Mouse (Mus musculus) hindbrain, embryonic 10.5 days (tissue): ENCODE results near the gene Fbxl2. TPM values are rescaled to one million over a fixed set of nuclear protein-coding genes. Genes with fewer than 3 reads are reported as not detected.

ENCODE experiments used
- DNase-seq: peaks from one replicate; pipeline ENCODE4 v3.0.0-alpha.2; 2017; ENCODE audit warnings: low spot score
- H3K27ac ChIP-seq: fragments of 300-500 bp; sonication (generic); 2 replicates; pipeline ENCODE4 v1.5.1; 2016; ENCODE audit warnings: mild to moderate bottlenecking, moderate library complexity
- H3K27me3 ChIP-seq: fragments of 300-500 bp; sonication (generic); 2 replicates; pipeline ENCODE4 v1.6.1; 2016; ENCODE audit warnings: mild to moderate bottlenecking; ENCODE audit not compliant: poor library complexity, insufficient read depth, severe bottlenecking
- H3K36me3 ChIP-seq: fragments of 300-500 bp; sonication (generic); 2 replicates; pipeline ENCODE4 v1.6.1; 2016; ENCODE audit warnings: mild to moderate bottlenecking, moderate library complexity
- H3K4me1 ChIP-seq: fragments of 300-500 bp; sonication (generic); replicated peaks from 2 replicates; pipeline ENCODE4 v1.6.1; 2016; ENCODE audit warnings: mild to moderate bottlenecking
- H3K4me3 ChIP-seq: fragments of 300-500 bp; sonication (generic); 2 replicates; pipeline ENCODE4 v1.5.1; 2016; ENCODE audit warnings: mild to moderate bottlenecking, moderate library complexity
- H3K9me3 ChIP-seq: fragments of 300-500 bp; sonication (generic); 2 replicates; pipeline ENCODE4 v1.6.1; 2016; ENCODE audit warnings: mild to moderate bottlenecking, moderate library complexity
- WGBS: fragments of 180-500 bp; shearing (Covaris S2); methylation state at CpG from one replicate; pipeline ENCODE4 v1.1.7; 2016; 5-methylcytosine and 5-hydroxymethylcytosine counted together
- polyA plus RNA-seq: library from polyadenylated mRNA; unstranded; fragments of >200 nt; fragmentation: Nextera tagmentation; extraction: Ambion mirVana; gene quantifications from 2 replicates; pipeline ENCODE4 v1.2.1, GENCODE M21; 2016

Fbxl2 gene
- polyA plus RNA-seq, 1 experiment from 2014 or later, result 8.8 TPM

GRCm38 (mm10) chr9:113922677-113923076 is 123.3 kb downstream of the Fbxl2 start:
- DNase-seq, result no peak
- no peaks in the 10 kb centered on the region for H3K27me3 ChIP-seq
- H3K4me3 ChIP-seq, result no peak overlapping the region
- 93% methylated on average over 5 of the region's 5 CpGs for WGBS
- H3K9me3 ChIP-seq, result no peaks in the 10 kb centered on the region
- H3K36me3 ChIP-seq, result peaks cover 41% of the 10 kb centered on the region
- no peaks in the 10 kb centered on the region for H3K4me1 ChIP-seq
- H3K27ac ChIP-seq, result no peak overlapping the region

DNA sequence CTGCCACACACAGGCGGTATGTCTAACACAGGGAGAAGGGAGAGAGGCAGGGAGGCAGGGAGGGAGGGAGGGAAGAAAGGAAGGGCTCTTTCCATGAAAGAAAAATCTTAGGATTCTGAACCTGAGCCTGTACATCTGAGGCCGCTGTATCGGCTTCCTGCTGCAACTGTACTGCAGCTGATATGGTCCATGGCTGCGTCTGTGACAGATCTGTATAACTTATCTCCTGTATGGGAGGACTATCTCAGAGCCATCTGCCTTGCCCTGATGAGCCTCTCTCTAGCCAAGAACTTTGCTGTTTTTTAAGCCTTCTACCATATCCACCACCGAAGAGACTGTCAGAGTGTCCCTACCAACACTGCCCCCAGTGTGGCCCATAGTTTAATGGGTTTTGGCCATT is 130.2 kb downstream of the Fbxl2 start:
- H3K4me3 ChIP-seq, result no peak overlapping the region
- H3K4me1 ChIP-seq, result no peaks in the 10 kb centered on the region
- peaks cover 76% of the 10 kb centered on the region for H3K36me3 ChIP-seq
- no peaks in the 10 kb centered on the region for H3K27me3 ChIP-seq
- no peaks in the 10 kb centered on the region for H3K9me3 ChIP-seq
- H3K27ac ChIP-seq, result no peak overlapping the region
- no peak for DNase-seq
- 96% methylated on average over 5 of the region's 5 CpGs for WGBS

Other genes with a start within 250 kb of the Fbxl2 start
- 36.3 and 36.8 TPM in 2 replicates for gene Ubp1, start 115.3 kb downstream of the Fbxl2 start, polyA plus RNA-seq
- 0.16 and 0.30 TPM in 2 replicates for gene Susd5, start 10.9 kb upstream of the Fbxl2 start, polyA plus RNA-seq